Mouse (Mus musculus): ENCODE results near the gene Actr5.
A peak's percentile ranks its signal among the peaks of the same experiment; 100 is the strongest.

The Actr5 gene

GRCm38 (mm10) chr2:158624718-158625222 lies at the start of gene Actr5:
Gene Actr5 (plus strand): TSS chr2:158624888.
- peak; percentile 84 for DNase-seq (ENCODE audit: low spot score)

GRCm38 (mm10) chr2:158579979-158580378 lies 44.7 kb upstream of the Actr5 start:
- DNase-seq (ENCODE audit: low spot score): no peak

- peak; percentile 16 for DNase-seq (ENCODE audit: low spot score)
Measured at GRCm38 (mm10) chr2:158584621-158585358, 39.9 kb upstream of the Actr5 start.

- no peak for DNase-seq (ENCODE audit: low spot score)
Measured at GRCm38 (mm10) chr2:158588524-158589271, 36.0 kb upstream of the Actr5 start.

GRCm38 (mm10) chr2:158590495-158590894 lies 34.2 kb upstream of the Actr5 start:
- no peak for DNase-seq (ENCODE audit: low spot score)

GRCm38 (mm10) chr2:158591286-158591685 lies 33.4 kb upstream of the Actr5 start:
- no peak for DNase-seq (ENCODE audit: low spot score)

GRCm38 (mm10) chr2:158593371-158593770 lies 31.3 kb upstream of the Actr5 start:
- no peak for DNase-seq (ENCODE audit: low spot score)

- no peak for DNase-seq (ENCODE audit: low spot score)
Measured at GRCm38 (mm10) chr2:158595103-158595502, 29.6 kb upstream of the Actr5 start.

- DNase-seq (ENCODE audit: low spot score): no peak
Measured at GRCm38 (mm10) chr2:158595577-158595976, 29.1 kb upstream of the Actr5 start.

- no peak for DNase-seq (ENCODE audit: low spot score)
Measured at GRCm38 (mm10) chr2:158596803-158597202, 27.9 kb upstream of the Actr5 start.

- no peak for DNase-seq (ENCODE audit: low spot score)
Measured at GRCm38 (mm10) chr2:158600517-158600916, 24.2 kb upstream of the Actr5 start.

GRCm38 (mm10) chr2:158601326-158601725 lies 23.4 kb upstream of the Actr5 start:
- DNase-seq (ENCODE audit: low spot score): no peak

GRCm38 (mm10) chr2:158602663-158603062 lies 22.0 kb upstream of the Actr5 start:
- DNase-seq (ENCODE audit: low spot score): no peak

GRCm38 (mm10) chr2:158606511-158606964 lies 18.1 kb upstream of the Actr5 start:
- DNase-seq (ENCODE audit: low spot score): no peak

GRCm38 (mm10) chr2:158609681-158610080 lies 15.0 kb upstream of the Actr5 start:
- DNase-seq (ENCODE audit: low spot score): no peak

- no peak for DNase-seq (ENCODE audit: low spot score)
Measured at GRCm38 (mm10) chr2:158610488-158611325, 14.0 kb upstream of the Actr5 start, which contains the start of gene Slc32a1. Gene Slc32a1 (plus strand): TSS chr2:158610767.

GRCm38 (mm10) chr2:158611326-158611719 lies 13.4 kb upstream of the Actr5 start:
- DNase-seq (ENCODE audit: low spot score): no peak

GRCm38 (mm10) chr2:158611726-158612670 lies 12.7 kb upstream of the Actr5 start:
- no peak for DNase-seq (ENCODE audit: low spot score)

- no peak for DNase-seq (ENCODE audit: low spot score)
Measured at GRCm38 (mm10) chr2:158612671-158613250, 11.9 kb upstream of the Actr5 start.
